Mouse (Mus musculus) embryonic facial prominence, embryonic 14.5 days (tissue): ENCODE data around the gene Trap1a. TPM values are rescaled to one million over a fixed set of nuclear protein-coding genes. Genes with fewer than 3 reads are reported as not detected.
"Not testable (repeated sequence)": the region's sequence is repeated elsewhere in the genome, so short reads cannot be mapped to it uniquely, and the experiment has no call there.

Source experiments
- ATAC-seq: fragments of 200-750 bp; cut with Nextera tagmentation; 2 replicates; pipeline ENCODE4 v1.8.0; 2017; ENCODE audit warnings: low read depth, moderate number of reproducible peaks, moderate TSS enrichment
- DNase-seq: peaks from one replicate; pipeline ENCODE4 v3.0.0-alpha.2; 2015; ENCODE audit warnings: low spot score
- H3K27ac ChIP-seq: fragments of 300-500 bp; sonication (generic); replicated peaks from 2 replicates; pipeline ENCODE4 v1.5.1; 2014; ENCODE audit warnings: low read depth, mild to moderate bottlenecking, low read length, moderate library complexity
- H3K27me3 ChIP-seq: fragments of 300-500 bp; sonication (generic); replicated peaks from 2 replicates; pipeline ENCODE4 v1.6.1; 2014; ENCODE audit warnings: low read length; ENCODE audit not compliant: control insufficient read depth, insufficient read depth
- H3K36me3 ChIP-seq: fragments of 300-500 bp; sonication (generic); 2 replicates; pipeline ENCODE4 v1.6.1; 2014; ENCODE audit warnings: low read length, mixed read lengths; ENCODE audit not compliant: control insufficient read depth, insufficient read depth
- H3K4me1 ChIP-seq: fragments of 300-500 bp; sonication (generic); 2 replicates; pipeline ENCODE4 v1.6.1; 2014; ENCODE audit warnings: antibody characterized with exemption, low read length; ENCODE audit not compliant: control insufficient read depth, insufficient read depth
- H3K4me2 ChIP-seq: fragments of 300-500 bp; sonication (generic); 2 replicates; pipeline ENCODE4 v1.6.1; 2014; ENCODE audit warnings: low read depth, mild to moderate bottlenecking, low read length, moderate library complexity, mixed read lengths
- H3K4me3 ChIP-seq: fragments of 300-500 bp; sonication (generic); 2 replicates; pipeline ENCODE4 v1.5.1; 2014; ENCODE audit warnings: low read depth, mild to moderate bottlenecking, low read length
- H3K9ac ChIP-seq: fragments of 300-500 bp; sonication (generic); 2 replicates; pipeline ENCODE4 v1.6.1; 2014; ENCODE audit warnings: low read depth, mild to moderate bottlenecking, low read length, moderate library complexity, mixed read lengths
- H3K9me3 ChIP-seq: fragments of 300-500 bp; sonication (generic); 2 replicates; pipeline ENCODE4 v1.6.1; 2016; ENCODE audit warnings: low read length; ENCODE audit not compliant: control insufficient read depth
- WGBS: fragments of 180-500 bp; shearing (Covaris S2); extraction: QIAGEN DNeasy Blood & Tissue Kit; methylation state at CpG from one replicate; pipeline ENCODE4 v1.1.7; 2014; 5-methylcytosine and 5-hydroxymethylcytosine counted together
- polyA plus RNA-seq: library from polyadenylated mRNA; unstranded; fragments of >200 nt; fragmentation: Nextera tagmentation; extraction: Ambion mirVana; gene quantifications from 2 replicates; pipeline ENCODE4 v1.2.1, GENCODE M21; 2014

The Trap1a gene
- not detected in 2 replicates for polyA plus RNA-seq

DNA sequence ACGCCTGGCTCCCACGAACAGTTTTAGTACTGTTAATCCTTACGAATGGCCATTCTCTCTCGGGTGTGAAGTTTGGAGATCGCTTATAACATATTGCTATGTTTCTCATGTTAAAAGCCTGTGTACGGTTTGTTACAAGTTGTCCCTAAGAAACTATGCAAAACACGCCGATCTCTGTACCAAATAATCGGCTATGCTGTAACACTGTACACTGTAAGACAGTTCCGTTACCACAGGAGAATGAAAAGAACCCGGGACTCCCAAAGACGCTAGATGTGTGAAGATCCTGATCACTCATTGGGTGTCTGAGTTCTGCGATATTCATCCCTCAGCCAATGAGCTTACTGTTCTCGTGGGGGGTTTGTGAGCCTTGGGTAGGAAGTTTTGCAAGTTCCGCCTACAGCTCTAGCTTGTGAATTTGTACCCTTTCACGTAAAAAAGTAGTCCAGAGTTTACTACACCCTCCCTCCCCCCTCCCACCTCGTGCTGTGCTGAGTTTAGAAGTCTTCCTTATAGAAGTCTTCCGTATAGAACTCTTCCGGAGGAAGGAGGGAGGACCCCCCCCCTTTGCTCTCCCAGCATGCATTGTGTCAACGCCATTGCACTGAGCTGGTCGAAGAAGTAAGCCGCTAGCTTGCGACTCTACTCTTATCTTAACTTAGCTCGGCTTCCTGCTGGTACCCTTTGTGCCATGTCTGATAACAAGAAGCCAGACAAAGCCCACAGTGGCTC lies at the start of gene Trap1a:
Gene Trap1a (plus strand): TSS at position 421 of the 732 bp plus-strand sequence.
- Histone ChIP-seq H3K4me1 (no peaks in the 10 kb centered on the region), H3K4me2 (no peak within 1 kb of the TSS), H3K9me3 (no peaks in the 10 kb centered on the region), H3K9ac (no peak within 1 kb of the TSS), H3K27me3 (peaks cover 3% of the 10 kb centered on the region; the same call in 1 of the 2 replicates), H3K27ac (no peak within 1 kb of the TSS), H3K36me3 (no peaks in the 10 kb centered on the region), H3K4me3 (no peak within 1 kb of the TSS)
- DNase-seq = no peak
- 89% methylated on average over 24 of the region's 24 CpGs for WGBS
- no peak for ATAC-seq

DNA sequence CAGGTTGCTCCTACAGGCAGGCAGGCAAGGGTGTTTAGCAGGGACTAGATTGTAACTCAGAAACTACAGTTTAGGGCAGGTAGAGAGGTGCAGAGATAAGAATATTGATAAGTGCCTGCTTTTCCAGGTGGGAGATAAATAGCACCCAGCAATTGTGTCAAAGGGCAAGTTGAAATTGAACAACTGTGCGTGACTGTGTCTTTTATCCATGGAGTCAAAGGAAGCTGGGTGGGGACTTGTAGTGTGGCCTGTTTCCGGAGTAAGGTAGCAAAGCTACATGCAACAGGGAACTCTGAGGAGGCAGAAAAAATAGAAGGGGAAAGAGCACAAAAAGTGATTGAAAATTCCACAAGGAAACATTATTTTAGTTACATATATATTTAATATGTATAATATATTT lies 40.4 kb upstream of the Trap1a start:
- H3K27me3 ChIP-seq = no peaks in the 10 kb centered on the region; the same call in 1 of the 2 replicates
- no peak overlapping the region for H3K9ac ChIP-seq
- H3K4me1 ChIP-seq = no peaks in the 10 kb centered on the region
- DNase-seq (no peak), ATAC-seq (no peak)
- H3K4me2 ChIP-seq = no peak overlapping the region
- 73% methylated on average over 2 of the region's 2 CpGs for WGBS
- no peak overlapping the region for H3K27ac ChIP-seq
- no peaks in the 10 kb centered on the region for H3K36me3 ChIP-seq
- H3K4me3 ChIP-seq = no peak overlapping the region
- H3K9me3 ChIP-seq = no peaks in the 10 kb centered on the region

DNA sequence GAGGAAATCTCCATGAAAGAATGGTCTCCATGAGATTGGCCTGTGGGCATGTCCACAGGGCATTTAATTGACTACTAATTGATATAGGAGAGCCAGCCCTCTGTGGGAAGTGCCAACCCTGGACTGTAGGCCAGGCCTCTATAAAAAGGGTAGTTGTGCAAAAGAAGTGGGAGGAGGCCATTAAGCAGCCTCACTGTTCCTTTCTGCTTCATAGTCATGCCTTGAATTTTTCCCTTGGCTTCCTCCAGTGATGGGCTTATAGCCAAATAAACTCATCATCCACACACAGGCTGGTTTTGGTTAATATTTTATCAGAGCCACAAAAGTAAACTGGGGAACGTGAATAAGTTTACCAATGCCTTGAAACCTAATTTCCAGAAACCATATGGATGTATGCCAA lies 38.2 kb upstream of the Trap1a start:
- ATAC-seq (no peak), DNase-seq (no peak)
- Histone ChIP-seq H3K4me3 (no peak overlapping the region), H3K27me3 (no peaks in the 10 kb centered on the region; the same call in 1 of the 2 replicates), H3K9me3 (no peaks in the 10 kb centered on the region), H3K9ac (no peak overlapping the region), H3K36me3 (no peaks in the 10 kb centered on the region), H3K4me1 (no peaks in the 10 kb centered on the region), H3K27ac (no peak overlapping the region), H3K4me2 (no peak overlapping the region)
- 60% methylated on average over 1 of the region's 1 CpGs for WGBS

DNA sequence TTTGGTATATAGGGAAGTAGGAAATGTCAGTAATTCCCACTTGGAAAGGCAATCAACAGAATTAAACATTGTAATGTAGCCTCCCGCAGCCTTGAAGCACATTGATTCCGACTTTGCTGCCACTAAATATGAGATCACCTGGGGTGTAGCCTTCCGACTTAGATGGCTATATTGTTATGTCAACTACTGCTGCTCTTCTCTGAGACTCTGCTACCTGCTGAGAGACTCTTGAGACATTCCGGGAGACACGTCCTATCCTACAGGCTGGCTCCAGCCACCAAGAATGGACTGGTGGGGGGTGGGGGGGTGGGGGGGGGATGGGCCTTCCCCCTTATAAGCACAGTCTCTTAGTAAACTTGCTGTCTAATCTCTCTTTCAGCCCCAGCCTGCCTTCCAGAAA lies 16.1 kb upstream of the Trap1a start:
- not testable (repeated sequence) for H3K27me3 ChIP-seq, H3K36me3 ChIP-seq, H3K4me1 ChIP-seq, H3K27ac ChIP-seq, H3K9ac ChIP-seq, H3K4me2 ChIP-seq, ATAC-seq, DNase-seq, H3K4me3 ChIP-seq, H3K9me3 ChIP-seq
- WGBS = 77% methylated on average over 5 of the region's 5 CpGs

DNA sequence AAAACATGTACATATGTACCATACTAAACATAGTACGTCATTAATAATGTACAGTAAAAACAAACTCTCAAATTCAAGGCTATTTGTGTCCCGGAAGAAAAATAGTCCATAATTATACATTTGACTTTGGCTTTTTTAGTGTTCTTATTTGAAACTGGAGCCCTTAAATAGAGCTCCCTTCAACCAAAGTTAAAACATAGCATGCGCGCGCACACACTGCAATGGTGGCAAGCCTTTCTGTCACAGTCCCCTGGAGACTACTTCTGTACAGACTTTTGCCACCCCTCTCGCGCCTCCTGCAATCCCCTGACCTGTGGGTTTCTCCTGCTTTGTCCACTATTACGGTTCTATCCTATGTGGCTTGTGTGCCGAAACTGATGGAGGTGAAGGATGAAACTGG lies 900 bp upstream of the Trap1a start:
- ATAC-seq (no peak), DNase-seq (no peak)
- Histone ChIP-seq H3K27me3 (no peaks in the 10 kb centered on the region), H3K9me3 (no peaks in the 10 kb centered on the region), H3K4me2 (no peak overlapping the region), H3K4me1 (no peaks in the 10 kb centered on the region), H3K36me3 (no peaks in the 10 kb centered on the region), H3K9ac (no peak overlapping the region), H3K27ac (no peak overlapping the region), H3K4me3 (no peak overlapping the region)
- 88% methylated on average over 9 of the region's 9 CpGs for WGBS

DNA sequence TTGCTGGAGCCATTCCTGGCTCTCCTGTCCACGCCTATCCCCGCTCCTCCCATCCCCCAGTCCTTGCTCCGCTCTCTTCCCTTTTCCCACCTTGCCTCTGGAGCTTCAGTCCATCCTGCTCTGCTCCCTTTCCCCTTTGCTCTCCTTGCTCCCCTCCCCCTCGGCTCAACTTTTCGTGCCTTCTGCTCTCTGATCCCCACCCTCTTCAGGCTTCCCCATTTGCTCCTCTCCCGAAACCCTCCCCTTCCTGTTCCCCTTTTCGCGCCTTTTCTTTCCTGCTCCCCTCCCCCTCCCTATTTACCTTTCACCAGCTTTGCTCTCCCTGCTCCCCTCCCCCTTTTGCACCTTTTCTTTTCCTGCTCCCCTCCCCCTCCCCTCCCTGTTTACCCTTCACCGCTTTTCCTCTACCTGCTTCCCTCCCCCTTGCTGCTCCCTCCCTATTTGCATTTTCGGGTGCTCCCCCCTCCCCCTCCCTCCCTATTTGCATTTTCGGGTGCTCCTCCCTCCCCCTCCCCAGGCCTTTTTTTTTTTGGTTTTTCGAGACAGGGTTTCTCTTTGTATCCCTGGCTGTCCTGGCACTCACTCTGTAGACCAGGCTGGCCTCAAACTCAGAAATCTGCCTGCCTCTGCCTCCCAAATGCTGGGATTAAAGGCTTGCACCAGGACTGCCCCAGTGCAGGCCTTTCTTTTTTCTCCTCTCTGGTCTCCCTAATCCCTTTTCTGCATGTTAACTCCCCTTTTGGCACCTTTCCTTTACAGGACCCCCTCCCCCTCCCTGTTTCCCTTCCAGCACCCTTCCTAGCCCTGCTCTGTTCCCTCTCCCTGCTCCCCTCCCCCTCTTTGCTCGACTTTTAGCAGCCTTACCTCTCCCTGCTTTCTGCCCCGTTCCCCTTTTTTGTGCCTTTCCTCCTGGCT lies 1.3 kb downstream of the Trap1a start:
- Histone ChIP-seq H3K27me3 (peaks cover 6% of the 10 kb centered on the region; the same call in 1 of the 2 replicates), H3K9me3 (no peaks in the 10 kb centered on the region), H3K36me3 (no peaks in the 10 kb centered on the region), H3K4me1 (no peaks in the 10 kb centered on the region), H3K9ac (no peak overlapping the region), H3K4me3 (no peak overlapping the region), H3K4me2 (no peak overlapping the region), H3K27ac (no peak overlapping the region)
- 88% methylated on average over 14 of the region's 14 CpGs for WGBS
- DNase-seq = no peak
- no peak for ATAC-seq

DNA sequence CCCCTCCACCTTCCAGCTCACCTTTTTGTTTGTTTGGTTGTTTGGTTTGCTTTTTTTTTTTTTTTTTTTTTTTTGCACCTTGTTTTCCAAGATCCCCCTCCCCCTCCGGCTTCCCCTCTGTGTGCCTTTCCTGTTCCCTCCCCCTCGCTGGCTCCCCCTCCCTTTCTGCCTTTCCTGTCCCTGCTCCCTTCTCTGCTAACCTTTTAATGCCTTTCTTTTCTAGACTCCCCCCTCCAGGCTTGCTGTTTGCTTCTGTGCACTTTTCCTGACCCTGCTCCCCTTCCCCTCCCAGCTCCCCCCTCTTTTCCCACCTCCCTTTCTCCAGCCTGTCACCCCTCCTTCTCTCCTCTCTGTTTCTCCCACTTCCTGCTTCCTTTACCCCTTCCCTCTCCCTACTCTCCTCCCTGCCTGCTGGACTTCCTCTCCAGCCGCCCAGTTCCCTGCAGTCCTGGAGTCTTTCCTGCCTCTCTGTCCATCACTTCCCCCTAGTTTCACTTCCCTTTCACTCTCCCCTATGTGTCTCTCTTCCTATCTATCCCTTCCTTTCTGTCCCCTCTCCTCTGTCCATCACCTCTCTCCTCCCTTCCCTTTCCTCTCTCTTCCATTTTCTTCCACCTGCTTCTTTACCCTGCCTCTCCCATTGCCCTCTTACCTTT lies 2.1 kb downstream of the Trap1a start:
- no peak overlapping the region for H3K9ac ChIP-seq
- ATAC-seq = no peak
- H3K4me2 ChIP-seq = no peak overlapping the region
- peaks cover 6% of the 10 kb centered on the region; the same call in 1 of the 2 replicates for H3K27me3 ChIP-seq
- DNase-seq = no peak
- no peak overlapping the region for H3K27ac ChIP-seq
- H3K4me3 ChIP-seq = no peak overlapping the region
- H3K4me1 ChIP-seq = no peaks in the 10 kb centered on the region
- 55% methylated on average over 3 of the region's 3 CpGs for WGBS
- H3K9me3 ChIP-seq = no peaks in the 10 kb centered on the region
- no peaks in the 10 kb centered on the region for H3K36me3 ChIP-seq

DNA sequence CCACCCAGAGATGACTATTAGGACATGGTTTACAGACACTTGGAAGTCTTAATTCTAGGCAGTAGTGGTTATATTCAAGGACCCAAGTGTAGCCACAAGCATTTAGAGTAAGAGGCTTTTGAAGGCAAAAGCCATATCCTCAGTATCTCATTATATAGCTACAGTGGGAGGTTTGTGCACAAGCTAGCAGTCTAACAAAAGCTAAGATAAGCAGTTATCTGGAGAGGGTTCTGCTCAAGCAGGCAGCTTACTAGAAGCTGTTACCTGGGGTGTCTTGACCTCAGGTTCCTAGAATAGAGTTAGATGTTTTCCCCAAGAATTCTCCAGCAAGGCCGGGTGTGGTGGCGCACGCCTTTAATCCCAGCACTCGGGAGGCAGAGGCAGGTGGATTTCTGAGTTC lies 6.1 kb downstream of the Trap1a start:
- no peak for DNase-seq
- no peak overlapping the region for H3K4me2 ChIP-seq
- H3K4me3 ChIP-seq = no peak overlapping the region
- H3K4me1 ChIP-seq = no peaks in the 10 kb centered on the region
- no peaks in the 10 kb centered on the region for H3K9me3 ChIP-seq
- 92% methylated on average over 4 of the region's 4 CpGs for WGBS
- H3K27me3 ChIP-seq = peaks cover 6% of the 10 kb centered on the region; the same call in 1 of the 2 replicates
- H3K9ac ChIP-seq = no peak overlapping the region
- no peak for ATAC-seq
- no peak overlapping the region for H3K27ac ChIP-seq
- H3K36me3 ChIP-seq = no peaks in the 10 kb centered on the region
